Mouse (Mus musculus) CH12.LX (cell line): Measurements from ENCODE around the gene Polr2l. TPM values are rescaled to one million over a fixed set of nuclear protein-coding genes. Genes with fewer than 3 reads are reported as not detected.

Experiments used
- DNase-seq: peaks from one replicate; pipeline ENCODE4 v3.0.0-alpha.2; 2013; ENCODE audit errors: extremely low read depth
- H3K27ac ChIP-seq: 2 replicates; pipeline ENCODE4 v1.5.1; 2012; ENCODE audit warnings: low read depth, mild to moderate bottlenecking, control low read depth, moderate library complexity; ENCODE audit not compliant: insufficient read depth
- H3K27me3 ChIP-seq: replicated peaks from 2 replicates; pipeline ENCODE3; 2012; ENCODE audit warnings: inconsistent platforms
- H3K36me3 ChIP-seq, 2 experiments: replicated peaks in 1 of 2; 2 replicates each; pipeline versions ENCODE3 to v1.6.1; 2012; ENCODE audit warnings: inconsistent platforms in 1 of 2, low read length in 1 of 2, mild to moderate bottlenecking in 1 of 2, mixed read lengths in 1 of 2, moderate library complexity in 1 of 2; ENCODE audit not compliant: control insufficient read depth in 1 of 2, insufficient read depth in 1 of 2
- H3K4me1 ChIP-seq, 2 experiments: 2 replicates each; pipeline ENCODE4 v1.6.1; 2012; ENCODE audit warnings: inconsistent platforms in 1 of 2, moderate library complexity in 1 of 2; ENCODE audit not compliant: insufficient read depth in 2 of 2, control insufficient read depth in 1 of 2
- H3K4me2 ChIP-seq: 2 replicates; pipeline ENCODE4 v1.6.1; 2012; ENCODE audit warnings: low read depth, mild to moderate bottlenecking, control low read depth; ENCODE audit not compliant: poor library complexity, insufficient read depth, severe bottlenecking
- H3K4me3 ChIP-seq, 3 experiments: fragments of 150-350 bp in 1 of 3; sonication (generic) in 1 of 3; replicated peaks in 1 of 3; 2 replicates each; pipeline versions ENCODE3 to v1.5.1; 2011 to 2012; ENCODE audit warnings: low read depth in 2 of 3, low read length in 2 of 3, mild to moderate bottlenecking in 2 of 3, moderate library complexity in 2 of 3, control low read depth in 1 of 3, improper control_type of control experiment in 1 of 3, inconsistent platforms in 1 of 3, mixed read lengths in 1 of 3; ENCODE audit not compliant: poor library complexity in 1 of 3
- H3K79me2 ChIP-seq: replicated peaks from 2 replicates; pipeline ENCODE4 v1.6.1; 2012; ENCODE audit warnings: mild to moderate bottlenecking, moderate library complexity; ENCODE audit not compliant: control insufficient read depth, poor library complexity, insufficient read depth, severe bottlenecking; ENCODE audit errors: extremely low read depth
- H3K9ac ChIP-seq: 2 replicates; pipeline ENCODE4 v1.6.1; 2012; ENCODE audit warnings: low read depth, mild to moderate bottlenecking, control low read depth, moderate library complexity; ENCODE audit not compliant: insufficient read depth
- H3K9me3 ChIP-seq: replicated peaks from 2 replicates; pipeline ENCODE3; 2012; ENCODE audit warnings: low read length, inconsistent platforms, mixed read lengths
- BHLHE40 ChIP-seq: IDR thresholded peaks from 2 replicates; pipeline ENCODE4 v1.6.1; 2011; ENCODE audit warnings: mild to moderate bottlenecking, low read depth, low read length, improper control_type of control experiment
- CHD1 ChIP-seq: IDR thresholded peaks from 2 replicates; pipeline ENCODE4 v1.6.1; 2012; ENCODE audit warnings: low read depth, low read length, improper control_type of control experiment, inconsistent platforms
- CHD2 ChIP-seq: IDR thresholded peaks from 2 replicates; pipeline ENCODE4 v1.6.1; 2011; ENCODE audit warnings: low read length, improper control_type of control experiment
- CTCF ChIP-seq, 2 experiments: IDR thresholded peaks in 1 of 2; conservative IDR thresholded peaks in 1 of 2; 2 replicates each; pipeline ENCODE4 v1.5.1; 2011 to 2012; ENCODE audit warnings: low read depth in 2 of 2, low read length in 2 of 2, improper control_type of control experiment in 1 of 2, inconsistent platforms in 1 of 2, mild to moderate bottlenecking in 1 of 2, moderate library complexity in 1 of 2
- ELF1 ChIP-seq: IDR thresholded peaks from 2 replicates; pipeline ENCODE4 v1.6.1; 2014; ENCODE audit warnings: low read depth, mild to moderate bottlenecking, inconsistent platforms, low read length, improper control_type of control experiment
- ETS1 ChIP-seq: conservative IDR thresholded peaks from 2 replicates; pipeline ENCODE4 v1.6.1; 2012; ENCODE audit warnings: low read depth, mild to moderate bottlenecking, inconsistent platforms, low read length, improper control_type of control experiment, moderate library complexity
- GABPA ChIP-seq: IDR thresholded peaks from 2 replicates; pipeline ENCODE4 v1.6.1; 2012; ENCODE audit warnings: low read depth, low read length, improper control_type of control experiment, inconsistent platforms; ENCODE audit not compliant: insufficient replicate concordance
- HCFC1 ChIP-seq: IDR thresholded peaks from 2 replicates; pipeline ENCODE4 v1.6.1; 2012; ENCODE audit warnings: low read depth, mild to moderate bottlenecking, inconsistent platforms, low read length, improper control_type of control experiment
- JUN ChIP-seq: IDR thresholded peaks from 2 replicates; pipeline ENCODE4 v1.6.1; 2011; ENCODE audit warnings: low read depth, mild to moderate bottlenecking, low read length, improper control_type of control experiment, moderate library complexity; ENCODE audit not compliant: insufficient read depth
- MAFK ChIP-seq: IDR thresholded peaks from 2 replicates; pipeline ENCODE4 v1.6.1; 2011; ENCODE audit warnings: low read length, improper control_type of control experiment; ENCODE audit not compliant: insufficient replicate concordance
- MAX ChIP-seq: IDR thresholded peaks from 2 replicates; pipeline ENCODE4 v1.6.1; 2011; ENCODE audit warnings: low read length, improper control_type of control experiment
- MXI1 ChIP-seq: IDR thresholded peaks from 2 replicates; pipeline ENCODE4 v1.6.1; 2011; ENCODE audit warnings: mild to moderate bottlenecking, low read depth, low read length, improper control_type of control experiment
- MYC ChIP-seq: IDR thresholded peaks from 2 replicates; pipeline ENCODE4 v1.6.1; 2011; ENCODE audit warnings: low read depth, mild to moderate bottlenecking, improper control_type of control experiment, low read length
- NELFE ChIP-seq: IDR thresholded peaks from 2 replicates; pipeline ENCODE4 v1.6.1; 2011; ENCODE audit warnings: low read depth, low read length, improper control_type of control experiment
- PAX5 ChIP-seq: IDR thresholded peaks from 2 replicates; pipeline ENCODE4 v1.6.1; 2012; ENCODE audit warnings: low read length, inconsistent platforms, mixed read lengths
- RAD21 ChIP-seq: IDR thresholded peaks from 2 replicates; pipeline ENCODE4 v1.6.1; 2011; ENCODE audit warnings: low read depth, mild to moderate bottlenecking, low read length, improper control_type of control experiment, moderate library complexity
- RCOR1 ChIP-seq: conservative IDR thresholded peaks from 2 replicates; pipeline ENCODE4 v1.6.1; 2012; ENCODE audit warnings: low read depth, mild to moderate bottlenecking, inconsistent platforms, low read length, improper control_type of control experiment
- TBP ChIP-seq: conservative IDR thresholded peaks from 2 replicates; pipeline ENCODE4 v1.6.1; 2011; ENCODE audit warnings: low read depth, low read length, improper control_type of control experiment
- TCF12 ChIP-seq: IDR thresholded peaks from 2 replicates; pipeline ENCODE4 v1.6.1; 2014; ENCODE audit warnings: low read depth, mild to moderate bottlenecking, inconsistent platforms, low read length, improper control_type of control experiment
- UBTF ChIP-seq: IDR thresholded peaks from 2 replicates; pipeline ENCODE4 v1.6.1; 2012; ENCODE audit warnings: low read depth, mild to moderate bottlenecking, inconsistent platforms, low read length, improper control_type of control experiment, moderate library complexity
- USF2 ChIP-seq: conservative IDR thresholded peaks from 2 replicates; pipeline ENCODE4 v1.6.1; 2011; ENCODE audit warnings: low read depth, low read length, improper control_type of control experiment
- ZKSCAN1 ChIP-seq: IDR thresholded peaks from 2 replicates; pipeline ENCODE4 v1.6.1; 2012; ENCODE audit warnings: low read depth, inconsistent platforms, low read length, improper control_type of control experiment, borderline replicate concordance
- ZMIZ1 ChIP-seq: IDR thresholded peaks from 2 replicates; pipeline ENCODE4 v1.6.1; 2012; ENCODE audit warnings: low read depth, mild to moderate bottlenecking, inconsistent platforms, low read length, improper control_type of control experiment
- dilution Hi-C: fragments of 300-500 bp; cut with MboI; formaldehyde crosslinking; loops from 2 replicates; pipeline ENCODE4 v1.14.3; 2020; ENCODE audit warnings: low sequenced_read_pairs; ENCODE audit not compliant: extremely low pct_unique_long_range_greater_than_20kb, extremely low pct_ligation_motif_present
- in situ Hi-C: fragments of 300-500 bp; cut with MboI; formaldehyde crosslinking; loops from 3 replicates; pipeline ENCODE4 v1.14.3; 2019; ENCODE audit warnings: low sequenced_read_pairs, low pct_ligation_motif_present, low pct_unique_long_range_greater_than_20kb, mixed read lengths
- polyA plus RNA-seq: library from polyadenylated mRNA; unstranded; fragments of >175 nt; gene quantifications from 2 replicates; pipeline ENCODE4 v1.2.1, GENCODE M21; 2012; ENCODE audit warnings: low read depth; ENCODE audit not compliant: insufficient read length
- total RNA-seq, 2 experiments: library from RNA; depleted of rRNA; stranded (reverse); fragments of 300-350 nt in 1 of 2; fragments of >200 nt in 1 of 2; gene quantifications; 2 replicates each; pipeline ENCODE4 v1.2.3; 2012 to 2014

The Polr2l gene
- total and polyA plus RNA-seq, 3 experiments = 35.7 to 82.3 (median 64.8) TPM

- dilution Hi-C loops = no loop called here
- no peaks in the 10 kb centered on the region for H3K9me3 ChIP-seq
- H3K36me3 ChIP-seq = peaks cover 10 to 20% of the 10 kb centered on the region in 2 experiments
- DNase-seq = no peak
- peaks cover 9% of the 10 kb centered on the region for H3K27me3 ChIP-seq
- H3K9ac ChIP-seq = peak overlapping the region; percentile 25
- no peak overlapping the region for H3K27ac ChIP-seq
- peak overlapping the region; percentile 53 for H3K4me2 ChIP-seq
- TF ChIP-seq ELF1 (0 out of 2 replicates have a peak, but pooled peaks have one; percentile 40), CHD2 (peak; percentile 80; the same call in 1 of the 2 replicates), MYC (peak; percentile 96), MXI1 (peak; percentile 80; the same call in 1 of the 2 replicates), BHLHE40 (peak; percentile 88), RAD21 (no peak), ETS1 (no peak), MAX (peak; percentile 88; the same call in 1 of the 2 replicates), CTCF (conservative IDR thresholded peaks at IDR 0.05 in 1 of 2, IDR thresholded peaks at IDR 0.05 in 1 of 2; ENCODE audit: low read depth in 2 of 2, low read length in 2 of 2) (0 out of 4 replicates have a peak, but pooled peaks of 1 of the 2 experiments have one; percentile 6)
- H3K79me2 ChIP-seq = peaks cover 22% of the 10 kb centered on the region
- in situ Hi-C loops = no loop called here
- H3K4me1 ChIP-seq = peaks cover 16 to 48% of the 10 kb centered on the region in 2 experiments
- H3K4me3 ChIP-seq = peak overlapping the region; percentile 74 to 96 (median 89)
Observed at GRCm38 (mm10) chr7:141476226-141476980, 1.5 kb upstream of the Polr2l start.

GRCm38 (mm10) chr7:141475805-141476158 is 850 bp upstream of the Polr2l start:
- Histone ChIP-seq H3K4me1 (peaks cover 13 to 43% of the 10 kb centered on the region in 2 experiments), H3K79me2 (peaks cover 22% of the 10 kb centered on the region)

GRCm38 (mm10) chr7:141474160-141474559 is 772 bp downstream of the Polr2l start:
- H3K4me3 ChIP-seq = peak overlapping the region; percentile 74 to 96 (median 89)
- H3K9me3 ChIP-seq = no peaks in the 10 kb centered on the region
- H3K27me3 ChIP-seq = peaks cover 9% of the 10 kb centered on the region
- peaks cover 27 to 42% of the 10 kb centered on the region in 2 experiments for H3K36me3 ChIP-seq
- peaks cover 26 to 49% of the 10 kb centered on the region in 2 experiments for H3K4me1 ChIP-seq
- DNase-seq = no peak
- H3K79me2 ChIP-seq = peaks cover 22% of the 10 kb centered on the region
- in situ Hi-C loops = no loop called here
- no peak for TF ChIP-seq ZMIZ1
- no peak for TF ChIP-seq MAFK
- no peak for TF ChIP-seq HCFC1
- TF ChIP-seq JUN = no peak
- no peak for TF ChIP-seq GABPA
- TF ChIP-seq MXI1 = no peak
- TF ChIP-seq ZKSCAN1 = no peak
- TF ChIP-seq TCF12 = no peak
- no peak for TF ChIP-seq USF2
- no peak for TF ChIP-seq NELFE
- TF ChIP-seq PAX5 = no peak
- TF ChIP-seq TBP = no peak
- no peak for TF ChIP-seq CHD2
- no peak for TF ChIP-seq CHD1
- TF ChIP-seq, all 38 proteins: peak for 0
- dilution Hi-C loops = no loop called here
- Histone ChIP-seq H3K9ac (peak overlapping the region; percentile 51), H3K27ac (no peak overlapping the region), H3K4me2 (peak overlapping the region; percentile 86)

More at GRCm38 (mm10) chr7:141475805-141476158, 850 bp upstream of the Polr2l start:
- peak overlapping the region; percentile 40 for H3K9ac ChIP-seq
- H3K9me3 ChIP-seq = no peaks in the 10 kb centered on the region
- dilution Hi-C loops = no loop called here
- peaks cover 16 to 26% of the 10 kb centered on the region in 2 experiments for H3K36me3 ChIP-seq
- peak overlapping the region; percentile 53 for H3K4me2 ChIP-seq
- TF ChIP-seq UBTF (no peak), CHD1 (no peak), GABPA (no peak), RCOR1 (no peak), JUN (no peak), MAX (no peak), MYC (no peak), USF2 (no peak)
- no peak for DNase-seq
- H3K27ac ChIP-seq = no peak overlapping the region
- H3K27me3 ChIP-seq = peaks cover 9% of the 10 kb centered on the region
- peak overlapping the region; percentile 74 to 96 (median 89) for H3K4me3 ChIP-seq
- in situ Hi-C loops = no loop called here
